Mouse (Mus musculus): ENCODE measurements around the gene Cisd1. TPM values are rescaled to one million over a fixed set of nuclear protein-coding genes. Genes with fewer than 3 reads are reported as not detected.

The Cisd1 gene
- polyA plus RNA-seq, 1 experiment from 2014 or later: 94.1 TPM

GRCm38 (mm10) chr10:71327386-71327785 is 17.4 kb downstream of the Cisd1 start:
- 76% methylated on average over 10 of the region's 10 CpGs for WGBS
- no peak for ATAC-seq (ENCODE audit: insufficient number of reproducible peaks, insufficient read depth, low FRiP score, low read depth)
- Histone ChIP-seq H3K27me3 (ENCODE audit: control insufficient read depth, insufficient read depth, low read length) (no peaks in the 10 kb centered on the region), H3K4me3 (ENCODE audit: low read depth, low read length) (no peak overlapping the region), H3K4me2 (replicated peaks; ENCODE audit: low read depth, low read length) (no peak overlapping the region), H3K4me1 (ENCODE audit: control insufficient read depth, insufficient read depth, low read length) (no peaks in the 10 kb centered on the region), H3K36me3 (ENCODE audit: control insufficient read depth, insufficient read depth, low read length) (peaks cover 12% of the 10 kb centered on the region; the same call in 1 of the 2 replicates), H3K9ac (replicated peaks; ENCODE audit: low read depth, low read length) (no peak overlapping the region), H3K9me3 (ENCODE audit: control insufficient read depth, low read depth, low read length) (no peaks in the 10 kb centered on the region), H3K27ac (ENCODE audit: low read length) (no peak overlapping the region)

GRCm38 (mm10) chr10:71326789-71327188 is 18.0 kb downstream of the Cisd1 start:
- no peak overlapping the region for H3K27ac ChIP-seq (ENCODE audit: low read length)
- H3K9ac ChIP-seq (replicated peaks; ENCODE audit: low read depth, low read length): no peak overlapping the region
- ATAC-seq (ENCODE audit: insufficient number of reproducible peaks, insufficient read depth, low FRiP score, low read depth): no peak
- no peaks in the 10 kb centered on the region for H3K27me3 ChIP-seq (ENCODE audit: control insufficient read depth, insufficient read depth, low read length)
- no peaks in the 10 kb centered on the region for H3K4me1 ChIP-seq (ENCODE audit: control insufficient read depth, insufficient read depth, low read length)
- peaks cover 12% of the 10 kb centered on the region; the same call in 1 of the 2 replicates for H3K36me3 ChIP-seq (ENCODE audit: control insufficient read depth, insufficient read depth, low read length)
- 13% methylated on average over 7 of the region's 7 CpGs for WGBS
- H3K4me2 ChIP-seq (replicated peaks; ENCODE audit: low read depth, low read length): no peak overlapping the region
- no peaks in the 10 kb centered on the region for H3K9me3 ChIP-seq (ENCODE audit: control insufficient read depth, low read depth, low read length)
- no peak overlapping the region for H3K4me3 ChIP-seq (ENCODE audit: low read depth, low read length)

- Histone ChIP-seq H3K27ac (ENCODE audit: low read length) (no peak overlapping the region), H3K4me3 (ENCODE audit: low read depth, low read length) (no peak overlapping the region), H3K36me3 (ENCODE audit: control insufficient read depth, insufficient read depth, low read length) (peaks cover 12% of the 10 kb centered on the region; the same call in 1 of the 2 replicates), H3K27me3 (ENCODE audit: control insufficient read depth, insufficient read depth, low read length) (no peaks in the 10 kb centered on the region), H3K4me2 (replicated peaks; ENCODE audit: low read depth, low read length) (no peak overlapping the region), H3K9ac (replicated peaks; ENCODE audit: low read depth, low read length) (no peak overlapping the region), H3K9me3 (ENCODE audit: control insufficient read depth, low read depth, low read length) (no peaks in the 10 kb centered on the region), H3K4me1 (ENCODE audit: control insufficient read depth, insufficient read depth, low read length) (no peaks in the 10 kb centered on the region)
- ATAC-seq (ENCODE audit: insufficient number of reproducible peaks, insufficient read depth, low FRiP score, low read depth): no peak
- WGBS: 75% methylated on average over 7 of the region's 7 CpGs
These were observed 18.6 kb downstream of the Cisd1 start for GRCm38 (mm10) chr10:71326123-71326522.

- Histone ChIP-seq H3K36me3 (ENCODE audit: control insufficient read depth, insufficient read depth, low read length) (no peaks in the 10 kb centered on the region), H3K4me2 (replicated peaks; ENCODE audit: low read depth, low read length) (no peak overlapping the region), H3K27me3 (ENCODE audit: control insufficient read depth, insufficient read depth, low read length) (no peaks in the 10 kb centered on the region), H3K9ac (replicated peaks; ENCODE audit: low read depth, low read length) (no peak overlapping the region), H3K9me3 (ENCODE audit: control insufficient read depth, low read depth, low read length) (no peaks in the 10 kb centered on the region), H3K27ac (ENCODE audit: low read length) (no peak overlapping the region), H3K4me1 (ENCODE audit: control insufficient read depth, insufficient read depth, low read length) (no peaks in the 10 kb centered on the region), H3K4me3 (ENCODE audit: low read depth, low read length) (no peak overlapping the region)
- 0 out of 2 replicates have a peak, but pooled peaks have one; percentile 37 for ATAC-seq (ENCODE audit: insufficient number of reproducible peaks, insufficient read depth, low FRiP score, low read depth)
- 83% methylated on average over 8 of the region's 8 CpGs for WGBS
These were observed 21.1 kb downstream of the Cisd1 start for GRCm38 (mm10) chr10:71323669-71324068.

GRCm38 (mm10) chr10:71316497-71316896 is 28.3 kb downstream of the Cisd1 start:
- no peaks in the 10 kb centered on the region for H3K4me1 ChIP-seq (ENCODE audit: control insufficient read depth, insufficient read depth, low read length)
- no peaks in the 10 kb centered on the region for H3K9me3 ChIP-seq (ENCODE audit: control insufficient read depth, low read depth, low read length)
- no peaks in the 10 kb centered on the region for H3K36me3 ChIP-seq (ENCODE audit: control insufficient read depth, insufficient read depth, low read length)
- H3K9ac ChIP-seq (replicated peaks; ENCODE audit: low read depth, low read length): no peak overlapping the region
- H3K27ac ChIP-seq (ENCODE audit: low read length): no peak overlapping the region
- H3K4me2 ChIP-seq (replicated peaks; ENCODE audit: low read depth, low read length): no peak overlapping the region
- H3K27me3 ChIP-seq (ENCODE audit: control insufficient read depth, insufficient read depth, low read length): no peaks in the 10 kb centered on the region
- no peak overlapping the region for H3K4me3 ChIP-seq (ENCODE audit: low read depth, low read length)
- 59% methylated on average over 7 of the region's 7 CpGs for whole genome bisulfite sequencing
- no peak for ATAC-seq (ENCODE audit: insufficient number of reproducible peaks, insufficient read depth, low FRiP score, low read depth)

- Histone ChIP-seq H3K9ac (replicated peaks; ENCODE audit: low read depth, low read length) (no peak overlapping the region), H3K36me3 (ENCODE audit: control insufficient read depth, insufficient read depth, low read length) (no peaks in the 10 kb centered on the region), H3K27ac (ENCODE audit: low read length) (no peak overlapping the region), H3K9me3 (ENCODE audit: control insufficient read depth, low read depth, low read length) (no peaks in the 10 kb centered on the region), H3K4me1 (ENCODE audit: control insufficient read depth, insufficient read depth, low read length) (no peaks in the 10 kb centered on the region), H3K4me2 (replicated peaks; ENCODE audit: low read depth, low read length) (no peak overlapping the region), H3K4me3 (ENCODE audit: low read depth, low read length) (no peak overlapping the region), H3K27me3 (ENCODE audit: control insufficient read depth, insufficient read depth, low read length) (no peaks in the 10 kb centered on the region)
- ATAC-seq (ENCODE audit: insufficient number of reproducible peaks, insufficient read depth, low FRiP score, low read depth): no peak
- WGBS: 75% methylated on average over 11 of the region's 11 CpGs
These were observed 28.7 kb downstream of the Cisd1 start for GRCm38 (mm10) chr10:71316056-71316455.

- no peak overlapping the region for H3K27ac ChIP-seq (ENCODE audit: low read length)
- H3K4me3 ChIP-seq (ENCODE audit: low read depth, low read length): no peak overlapping the region
- no peaks in the 10 kb centered on the region for H3K9me3 ChIP-seq (ENCODE audit: control insufficient read depth, low read depth, low read length)
- ATAC-seq (ENCODE audit: insufficient number of reproducible peaks, insufficient read depth, low FRiP score, low read depth): no peak
- no peaks in the 10 kb centered on the region for H3K27me3 ChIP-seq (ENCODE audit: control insufficient read depth, insufficient read depth, low read length)
- no peaks in the 10 kb centered on the region for H3K4me1 ChIP-seq (ENCODE audit: control insufficient read depth, insufficient read depth, low read length)
- H3K9ac ChIP-seq (replicated peaks; ENCODE audit: low read depth, low read length): no peak overlapping the region
- no peak overlapping the region for H3K4me2 ChIP-seq (replicated peaks; ENCODE audit: low read depth, low read length)
- no peaks in the 10 kb centered on the region for H3K36me3 ChIP-seq (ENCODE audit: control insufficient read depth, insufficient read depth, low read length)
- WGBS: 57% methylated on average over 3 of the region's 3 CpGs
These were observed 30.2 kb downstream of the Cisd1 start for GRCm38 (mm10) chr10:71314596-71314995.

- H3K4me1 ChIP-seq (ENCODE audit: control insufficient read depth, insufficient read depth, low read length): no peaks in the 10 kb centered on the region
- H3K27me3 ChIP-seq (ENCODE audit: control insufficient read depth, insufficient read depth, low read length): no peaks in the 10 kb centered on the region
- no peaks in the 10 kb centered on the region for H3K36me3 ChIP-seq (ENCODE audit: control insufficient read depth, insufficient read depth, low read length)
- no peak for ATAC-seq (ENCODE audit: insufficient number of reproducible peaks, insufficient read depth, low FRiP score, low read depth)
- H3K27ac ChIP-seq (ENCODE audit: low read length): no peak overlapping the region
- H3K4me2 ChIP-seq (replicated peaks; ENCODE audit: low read depth, low read length): no peak overlapping the region
- H3K9ac ChIP-seq (replicated peaks; ENCODE audit: low read depth, low read length): no peak overlapping the region
- no peak overlapping the region for H3K4me3 ChIP-seq (ENCODE audit: low read depth, low read length)
- 61% methylated on average over 3 of the region's 3 CpGs for WGBS
- no peaks in the 10 kb centered on the region for H3K9me3 ChIP-seq (ENCODE audit: control insufficient read depth, low read depth, low read length)
These were observed 34.5 kb downstream of the Cisd1 start for GRCm38 (mm10) chr10:71310288-71310687.

- Histone ChIP-seq H3K4me3 (ENCODE audit: low read depth, low read length) (no peak overlapping the region), H3K9me3 (ENCODE audit: control insufficient read depth, low read depth, low read length) (no peaks in the 10 kb centered on the region)
- 88% methylated on average over 5 of the region's 5 CpGs for WGBS
These were observed 36.6 kb downstream of the Cisd1 start for GRCm38 (mm10) chr10:71308199-71308598.

More at GRCm38 (mm10) chr10:71308199-71308598, 36.6 kb downstream of the Cisd1 start:
- H3K4me2 ChIP-seq (replicated peaks; ENCODE audit: low read depth, low read length): no peak overlapping the region
- no peak overlapping the region for H3K27ac ChIP-seq (ENCODE audit: low read length)
- no peaks in the 10 kb centered on the region for H3K4me1 ChIP-seq (ENCODE audit: control insufficient read depth, insufficient read depth, low read length)
- H3K9ac ChIP-seq (replicated peaks; ENCODE audit: low read depth, low read length): no peak overlapping the region
- H3K36me3 ChIP-seq (ENCODE audit: control insufficient read depth, insufficient read depth, low read length): no peaks in the 10 kb centered on the region
- H3K27me3 ChIP-seq (ENCODE audit: control insufficient read depth, insufficient read depth, low read length): no peaks in the 10 kb centered on the region
- no peak for ATAC-seq (ENCODE audit: insufficient number of reproducible peaks, insufficient read depth, low FRiP score, low read depth)

Measured in stomach, embryonic 14.5 days (tissue).